Mouse (Mus musculus) testis, adult 2 months (tissue): ENCODE results near the gene Arhgef3.

Source experiments
- CTCF ChIP-seq: fragments of 200-500 bp; IDR thresholded peaks from 2 replicates; pipeline ENCODE4 v1.5.1; 2012; ENCODE audit warnings: low read depth, mild to moderate bottlenecking, inconsistent platforms, low read length, moderate library complexity; ENCODE audit not compliant: control insufficient read depth, insufficient read depth, insufficient replicate concordance
- POLR2A ChIP-seq: fragments of 200-500 bp; IDR thresholded peaks from 2 replicates; pipeline ENCODE4 v1.6.1; 2012; ENCODE audit warnings: low read depth, mild to moderate bottlenecking, inconsistent platforms, low read length, moderate library complexity; ENCODE audit not compliant: control insufficient read depth

DNA sequence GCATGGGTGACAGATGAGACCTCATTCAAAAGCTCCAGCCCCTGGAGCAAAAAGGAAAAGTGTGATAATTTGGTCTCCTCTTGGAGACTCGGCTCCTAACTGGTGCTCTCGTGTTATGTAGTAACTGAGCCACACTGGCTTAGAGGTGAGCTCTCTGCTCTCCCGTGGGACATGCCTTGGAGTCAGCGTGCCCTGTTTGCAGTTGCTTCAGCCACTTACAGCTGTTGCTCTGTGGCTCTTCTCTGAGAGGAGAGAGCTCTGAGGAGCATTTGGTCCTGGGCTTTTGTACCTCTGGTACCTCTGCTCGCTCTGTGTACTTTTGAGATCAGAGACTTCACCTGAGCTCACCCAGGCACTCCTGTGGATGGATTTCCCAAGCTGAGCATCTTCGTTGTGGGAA is 40.4 kb downstream of the Arhgef3 start:
- TF ChIP-seq POLR2A (no peak), CTCF (no peak)
